Comparison of ENCODE assay signal across 8 mouse cellular contexts in genomic region chr7:98887811-98888261, GRCm38 (mm10). TPM values are rescaled to one million over a fixed set of nuclear protein-coding genes. Genes with fewer than 3 reads are reported as not detected.
A peak's percentile ranks its signal among the peaks of the same experiment; 100 is the strongest.
DNase-seq lines count a peak whose midpoint lies in the region; ATAC-seq and TF ChIP-seq lines count a peak whose summit lies in the region.

No protein-coding gene starts in this region.

- ATAC-seq in neural tube, embryonic 14.5 days (ENCODE audit: low read depth) = peak; percentile 25; the same call in 1 of the 2 replicates
- no peak for ATAC-seq in heart, embryonic 11.5 days (replicated peaks; ENCODE audit: insufficient number of reproducible peaks, low FRiP score, low TSS enrichment)

- H3K4me2 ChIP-seq in neural tube, embryonic 14.5 days (ENCODE audit: low read depth, low read length) = no peak overlapping the region
- H3K4me2 ChIP-seq in heart, embryonic 11.5 days = no peak overlapping the region

- no peak overlapping the region for H3K4me3 ChIP-seq in layer of hippocampus, adult 2 months
- no peak overlapping the region for H3K4me3 ChIP-seq in neural tube, embryonic 14.5 days (ENCODE audit: low read depth, low read length)
- H3K4me3 ChIP-seq in heart, embryonic 11.5 days (ENCODE audit: low read depth, low read length) = no peak overlapping the region

- peaks cover 27% of the 10 kb centered on the region for H3K4me1 ChIP-seq in neural tube, embryonic 14.5 days (ENCODE audit: control insufficient read depth, insufficient read depth, low read length)
- H3K4me1 ChIP-seq in heart, embryonic 11.5 days (ENCODE audit: control insufficient read depth, insufficient read depth, low read length) = no peaks in the 10 kb centered on the region; the same call in 1 of the 2 replicates

- WGBS in neural tube, embryonic 14.5 days = 31% methylated on average over 22 of the region's 22 CpGs
- WGBS in heart, embryonic 11.5 days (ENCODE audit: insufficient replicate concordance) = 62% methylated on average over 22 of the region's 22 CpGs

- H3K27ac ChIP-seq in layer of hippocampus, adult 2 months = no peak overlapping the region
- peak overlapping the region; percentile 35; the same call in 1 of the 2 replicates for H3K27ac ChIP-seq in neural tube, embryonic 14.5 days (ENCODE audit: low read depth, low read length)
- H3K27ac ChIP-seq in heart, embryonic 11.5 days (ENCODE audit: low read depth, low read length) = no peak overlapping the region

- no peaks in the 10 kb centered on the region for H3K27me3 ChIP-seq in neural tube, embryonic 14.5 days (ENCODE audit: control insufficient read depth, insufficient read depth, low read length)
- H3K27me3 ChIP-seq in heart, embryonic 11.5 days (ENCODE audit: control insufficient read depth, insufficient read depth, low read length) = no peaks in the 10 kb centered on the region

- DNase-seq in layer of hippocampus, adult 2 months (ENCODE audit: low spot score in 2 of 2) = no peak
- DNase-seq in layer of hippocampus, adult 9-11 months = no peak
- peak; percentile 88 to 94 for DNase-seq in cerebellum, postnatal 10 days
- peak; percentile 75 for DNase-seq in kidney, adult 9 months
- no peak for DNase-seq in layer of hippocampus, adult 8-10 months (ENCODE audit: low spot score in 2 of 2)
- DNase-seq in adrenal gland, postnatal 25 days = no peak

- no peaks in the 10 kb centered on the region for H3K9me3 ChIP-seq in neural tube, embryonic 14.5 days (ENCODE audit: control insufficient read depth, low read length)
- no peaks in the 10 kb centered on the region for H3K9me3 ChIP-seq in heart, embryonic 11.5 days (replicated peaks; ENCODE audit: control insufficient read depth, low read length)

- peak; percentile 19 for TF ChIP-seq CTCF in layer of hippocampus, adult 2 months (conservative IDR thresholded peaks at IDR 0.05)

- H3K9ac ChIP-seq in neural tube, embryonic 14.5 days (replicated peaks; ENCODE audit: low read depth, low read length) = no peak overlapping the region
- no peak overlapping the region for H3K9ac ChIP-seq in heart, embryonic 11.5 days (ENCODE audit: low read depth, low read length)

- no peaks in the 10 kb centered on the region for H3K36me3 ChIP-seq in neural tube, embryonic 14.5 days (ENCODE audit: control insufficient read depth, insufficient read depth, low read length)
- peaks cover 7% of the 10 kb centered on the region; the same call in 1 of the 2 replicates for H3K36me3 ChIP-seq in heart, embryonic 11.5 days (ENCODE audit: control insufficient read depth, insufficient read depth, low read length)

RNA-seq across cellular contexts. Expression of gene Wnt11, which starts 52.9 kb away (rescaled TPM):
- 1 to 10 TPM; 2.0 to 2.5 TPM for total RNA-seq in layer of hippocampus, adult 2 months (2021)
- polyA plus RNA-seq in neural tube, embryonic 14.5 days (2014; fragmentation: Nextera tagmentation; extraction: Ambion mirVana) = 1.0 and 1.8 TPM in 2 replicates
- total RNA-seq in layer of hippocampus, adult 8-10 months (2022) = 1 to 10 TPM; 1.4 to 4.4 (median 1.9) TPM
- 1.8 and 1.9 TPM in 2 replicates for total RNA-seq in adrenal gland, postnatal 25 days (2021)
- 24.5 and 24.7 TPM in 2 replicates for polyA plus RNA-seq in heart, embryonic 11.5 days (2014; fragmentation: Nextera tagmentation; extraction: Ambion mirVana)

Comparison
In these comparisons a context has a peak if more than half of its experiments do, and no peak if none do; other contexts are left out.
1. DNase-seq: peak in cerebellum, postnatal 10 days (2 of 2) and kidney, adult 9 months (single experiment); none in layer of hippocampus, adult 2 months (0 of 2), layer of hippocampus, adult 9-11 months (single experiment), layer of hippocampus, adult 8-10 months (0 of 2) and adrenal gland, postnatal 25 days (single experiment).